Comparison of ENCODE assay signal across 9 mouse cellular contexts in genomic region chr7:45639561-45640027, GRCm38 (mm10). TPM values are rescaled to one million over a fixed set of nuclear protein-coding genes. Genes with fewer than 3 reads are reported as not detected.
DNase-seq lines count a peak whose midpoint lies in the region; ATAC-seq lines count a peak whose summit lies in the region.
"Had no signal": no experiment of that assay in that cellular context is flagged by ENCODE, and none has a peak within 500 bp of the region (broad histone marks: within the 10 kb centered on the region; RNA-seq: fewer than 3 reads in every experiment).

TSS of gene Mamstr (plus strand) at chr7:45639977.

- H3K4me2 ChIP-seq in heart, embryonic 11.5 days: peak within 1 kb of the TSS; percentile 44
- no peak within 1 kb of the TSS for H3K4me2 ChIP-seq in heart, embryonic 12.5 days
- H3K4me2 ChIP-seq in lung, embryonic 15.5 days: no peak within 1 kb of the TSS
- H3K4me2 ChIP-seq in limb, embryonic 15.5 days: 0 out of 2 replicates have a peak within 1 kb of the TSS, but pooled peaks have one; percentile 76

- DNase-seq in lung, postnatal 36 days: no peak
- DNase-seq in embryonic facial prominence, embryonic 10.5 days (ENCODE audit: low spot score): peak; percentile 30
- no peak for DNase-seq in thymus, adult 18-20 months

- peaks cover 36% of the 10 kb centered on the region for H3K4me1 ChIP-seq in heart, embryonic 11.5 days (ENCODE audit: control insufficient read depth, insufficient read depth, low read length)
- H3K4me1 ChIP-seq in heart, embryonic 12.5 days (replicated peaks): peaks cover 72% of the 10 kb centered on the region
- peaks cover 74% of the 10 kb centered on the region for H3K4me1 ChIP-seq in lung, embryonic 15.5 days
- peaks cover 70% of the 10 kb centered on the region for H3K4me1 ChIP-seq in embryonic facial prominence, embryonic 10.5 days
- H3K4me1 ChIP-seq in limb, embryonic 15.5 days: peaks cover 59% of the 10 kb centered on the region

- no peak within 1 kb of the TSS for H3K27ac ChIP-seq in heart, embryonic 11.5 days (ENCODE audit: low read depth, low read length)
- H3K27ac ChIP-seq in heart, embryonic 12.5 days (ENCODE audit: poor library complexity, severe bottlenecking): no peak within 1 kb of the TSS
- H3K27ac ChIP-seq in lung, embryonic 15.5 days: peak within 1 kb of the TSS; percentile 61
- peak within 1 kb of the TSS; percentile 73; the same call in 1 of the 2 replicates for H3K27ac ChIP-seq in embryonic facial prominence, embryonic 10.5 days (replicated peaks)
- peak within 1 kb of the TSS; percentile 91 for H3K27ac ChIP-seq in limb, embryonic 15.5 days

- no peaks in the 10 kb centered on the region for H3K9me3 ChIP-seq in heart, embryonic 11.5 days (replicated peaks; ENCODE audit: control insufficient read depth, low read length)
- no peaks in the 10 kb centered on the region for H3K9me3 ChIP-seq in heart, embryonic 12.5 days (replicated peaks)
- H3K9me3 ChIP-seq in lung, embryonic 15.5 days: no peaks in the 10 kb centered on the region
- peaks cover 7% of the 10 kb centered on the region; the same call in 1 of the 2 replicates for H3K9me3 ChIP-seq in embryonic facial prominence, embryonic 10.5 days
- no peaks in the 10 kb centered on the region for H3K9me3 ChIP-seq in limb, embryonic 15.5 days
- H3K9me3 ChIP-seq: G1E had no signal

- 26% methylated on average over 19 of the region's 19 CpGs for WGBS in heart, embryonic 11.5 days (ENCODE audit: insufficient replicate concordance)
- 28% methylated on average over 19 of the region's 19 CpGs for WGBS in heart, embryonic 12.5 days
- WGBS in lung, embryonic 15.5 days: 29% methylated on average over 19 of the region's 19 CpGs
- WGBS in embryonic facial prominence, embryonic 10.5 days: 18% methylated on average over 19 of the region's 19 CpGs
- WGBS in limb, embryonic 15.5 days: 31% methylated on average over 19 of the region's 19 CpGs

- 0 out of 2 replicates have a peak, but pooled peaks cover 5% of the 10 kb centered on the region for H3K36me3 ChIP-seq in heart, embryonic 11.5 days (ENCODE audit: control insufficient read depth, insufficient read depth, low read length)
- peaks cover 19% of the 10 kb centered on the region for H3K36me3 ChIP-seq in heart, embryonic 12.5 days
- peaks cover 10% of the 10 kb centered on the region; the same call in 1 of the 2 replicates for H3K36me3 ChIP-seq in lung, embryonic 15.5 days
- H3K36me3 ChIP-seq in embryonic facial prominence, embryonic 10.5 days (replicated peaks): peaks cover 14% of the 10 kb centered on the region
- H3K36me3 ChIP-seq in limb, embryonic 15.5 days: peaks cover 13% of the 10 kb centered on the region
- H3K36me3 ChIP-seq: G1E had no signal

- ATAC-seq in heart, embryonic 11.5 days (replicated peaks; ENCODE audit: insufficient number of reproducible peaks, low FRiP score, low TSS enrichment): no peak
- no peak for ATAC-seq in heart, embryonic 12.5 days (ENCODE audit: insufficient number of reproducible peaks, low FRiP score)
- ATAC-seq in lung, embryonic 15.5 days (ENCODE audit: borderline replicate concordance, extremely low read depth, low FRiP score, low TSS enrichment): no peak
- ATAC-seq in limb, embryonic 15.5 days (ENCODE audit: insufficient number of reproducible peaks, low FRiP score, low TSS enrichment, low read depth): no peak
- ATAC-seq in frontal cortex, adult (ENCODE audit: low TSS enrichment): no peak

- no peaks in the 10 kb centered on the region for H3K27me3 ChIP-seq in heart, embryonic 11.5 days (ENCODE audit: control insufficient read depth, insufficient read depth, low read length)
- no peaks in the 10 kb centered on the region; the same call in 1 of the 2 replicates for H3K27me3 ChIP-seq in heart, embryonic 12.5 days (replicated peaks)
- H3K27me3 ChIP-seq in lung, embryonic 15.5 days: no peaks in the 10 kb centered on the region
- peaks cover 26% of the 10 kb centered on the region for H3K27me3 ChIP-seq in embryonic facial prominence, embryonic 10.5 days (replicated peaks; ENCODE audit: low read depth, poor library complexity, severe bottlenecking)
- no peaks in the 10 kb centered on the region for H3K27me3 ChIP-seq in limb, embryonic 15.5 days

- 0 out of 2 replicates have a peak within 1 kb of the TSS, but pooled peaks have one; percentile 43 for H3K9ac ChIP-seq in heart, embryonic 11.5 days (ENCODE audit: low read depth, low read length)
- no peak within 1 kb of the TSS; the same call in 1 of the 2 replicates for H3K9ac ChIP-seq in heart, embryonic 12.5 days
- H3K9ac ChIP-seq in lung, embryonic 15.5 days: no peak within 1 kb of the TSS
- 0 out of 2 replicates have a peak within 1 kb of the TSS, but pooled peaks have one; percentile 7 for H3K9ac ChIP-seq in limb, embryonic 15.5 days

- H3K4me3 ChIP-seq in heart, embryonic 11.5 days (ENCODE audit: low read depth, low read length): no peak within 1 kb of the TSS
- no peak within 1 kb of the TSS for H3K4me3 ChIP-seq in heart, embryonic 12.5 days
- no peak within 1 kb of the TSS for H3K4me3 ChIP-seq in lung, embryonic 15.5 days
- H3K4me3 ChIP-seq in embryonic facial prominence, embryonic 10.5 days: peak within 1 kb of the TSS; percentile 49; the same call in 1 of the 2 replicates
- peak within 1 kb of the TSS; percentile 45 for H3K4me3 ChIP-seq in limb, embryonic 15.5 days

RNA-seq across cellular contexts. Expression of gene Mamstr, which starts in this region (rescaled TPM):
- polyA plus RNA-seq in heart, embryonic 11.5 days (2014; fragmentation: Nextera tagmentation; extraction: Ambion mirVana): 3.4 and 4.0 TPM in 2 replicates
- polyA plus RNA-seq in heart, embryonic 12.5 days (2016; fragmentation: Nextera tagmentation; extraction: Ambion mirVana): 3.3 and 5.4 TPM in 2 replicates
- 7.7 and 9.5 TPM in 2 replicates for polyA plus RNA-seq in lung, embryonic 15.5 days (2015; fragmentation: Nextera tagmentation; extraction: Ambion mirVana)
- polyA plus RNA-seq in embryonic facial prominence, embryonic 10.5 days (2016; fragmentation: Nextera tagmentation; extraction: Ambion mirVana): 1.3 and 3.1 TPM in 2 replicates
- polyA plus RNA-seq in limb, embryonic 15.5 days (2015; fragmentation: Nextera tagmentation; extraction: Ambion mirVana): 21.9 and 36.8 TPM in 2 replicates
- polyA plus RNA-seq: G1E had no signal

Comparison
In these comparisons a context has a peak if more than half of its experiments do, and no peak if none do; other contexts are left out.
1. H3K4me2 ChIP-seq: peak in heart, embryonic 11.5 days (single experiment) and limb, embryonic 15.5 days (single experiment); none in heart, embryonic 12.5 days (single experiment) and lung, embryonic 15.5 days (single experiment).
2. H3K9ac ChIP-seq: peak in heart, embryonic 11.5 days (single experiment) and limb, embryonic 15.5 days (single experiment); none in heart, embryonic 12.5 days (single experiment) and lung, embryonic 15.5 days (single experiment).
3. H3K27ac ChIP-seq: peak in lung, embryonic 15.5 days (single experiment), embryonic facial prominence, embryonic 10.5 days (single experiment) and limb, embryonic 15.5 days (single experiment); none in heart, embryonic 11.5 days (single experiment) and heart, embryonic 12.5 days (single experiment).
4. H3K4me3 ChIP-seq: peak in embryonic facial prominence, embryonic 10.5 days (single experiment) and limb, embryonic 15.5 days (single experiment); none in heart, embryonic 11.5 days (single experiment), heart, embryonic 12.5 days (single experiment) and lung, embryonic 15.5 days (single experiment).